Mouse (Mus musculus) ES-E14 (cell line): ENCODE measurements at regions not wholly inside any gene's neighbourhood (a gene's known extent, or its start where the extent isn't known, plus 50 kb on each side); places are given as distances from the start of the nearest gene placed in this dataset.

Source experiments
- CHD2 ChIP-seq: IDR thresholded peaks from 2 replicates; pipeline ENCODE4 v1.6.1; 2014; ENCODE audit warnings: mild to moderate bottlenecking, low read depth, low read length, inconsistent platforms
- MAFK ChIP-seq: IDR thresholded peaks from 2 replicates; pipeline ENCODE4 v1.6.1; 2014; ENCODE audit warnings: mild to moderate bottlenecking, low read depth, low read length, inconsistent platforms; ENCODE audit not compliant: insufficient read depth
- ZNF384 ChIP-seq: IDR thresholded peaks from 2 replicates; pipeline ENCODE4 v1.6.1; 2012; ENCODE audit warnings: low read depth, low read length, inconsistent platforms

DNA sequence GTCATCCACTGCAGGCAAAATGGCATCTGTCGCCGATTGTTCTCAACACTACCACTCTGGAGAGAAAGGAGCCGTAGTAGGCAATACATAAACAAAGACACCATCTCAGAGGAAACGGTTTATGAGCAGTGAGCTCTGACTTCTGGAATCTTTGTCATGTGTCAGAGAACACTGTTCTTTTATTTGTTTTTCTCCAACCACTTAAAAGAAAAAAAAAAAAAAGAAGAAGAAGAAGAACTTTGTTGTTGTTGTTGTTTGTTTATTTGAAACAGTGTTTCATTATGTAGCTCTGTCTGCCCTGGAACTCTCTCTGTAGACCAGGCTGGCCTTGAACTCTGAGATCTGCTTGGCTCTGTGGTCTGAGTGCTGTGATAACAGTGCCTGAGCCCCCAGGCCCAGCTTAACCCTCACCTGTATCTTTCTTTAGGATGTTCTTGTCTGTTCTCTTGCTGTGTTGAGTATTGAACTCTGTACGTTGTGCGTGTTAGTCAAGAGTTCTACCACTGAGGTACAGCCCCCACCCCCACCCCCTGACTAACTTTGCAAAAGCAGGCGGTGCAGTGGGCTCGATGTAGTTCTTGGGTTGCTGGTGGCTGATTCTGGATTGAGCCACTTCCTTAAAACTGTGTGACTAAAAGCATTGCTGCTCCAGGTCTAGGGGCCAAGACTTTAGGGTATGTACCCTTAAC is 65.7 kb upstream of the Cpm start:
- TF ChIP-seq ZNF384 = no peak
- no peak for TF ChIP-seq MAFK
- TF ChIP-seq CHD2 = no peak
